Mouse (Mus musculus): ENCODE data around the gene Tmem95.

Gene Tmem95

GRCm38 (mm10) chr11:69910781-69911560 is 33.2 kb upstream of the Tmem95 start:
- in situ Hi-C loops (cut with MseI, MboI): no loop called here

DNA sequence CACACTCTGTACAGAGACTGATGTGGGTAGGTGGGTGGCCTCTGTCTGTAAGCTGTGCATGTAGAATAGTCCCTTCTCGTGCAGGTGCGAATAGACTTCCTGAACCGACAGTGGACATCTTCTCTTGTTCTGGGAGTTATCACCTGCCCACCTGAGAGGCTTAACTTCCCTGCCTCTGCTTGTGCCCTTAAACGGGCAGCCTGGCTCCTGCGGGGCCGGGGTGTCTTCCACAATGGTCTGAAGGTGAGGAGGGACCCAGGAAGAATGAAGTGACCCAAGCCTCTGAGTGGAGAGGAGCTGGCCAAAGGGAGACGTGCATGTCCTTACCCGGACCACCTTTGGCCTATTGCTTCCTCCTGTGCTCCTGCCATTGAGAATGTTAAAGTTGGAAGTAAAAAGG is 32.4 kb upstream of the Tmem95 start:
- in situ Hi-C loops (cut with MseI, MboI): no loop called here

GRCm38 (mm10) chr11:69909174-69909573 is 31.4 kb upstream of the Tmem95 start:
- in situ Hi-C loops (cut with MseI, MboI): no loop called here

DNA sequence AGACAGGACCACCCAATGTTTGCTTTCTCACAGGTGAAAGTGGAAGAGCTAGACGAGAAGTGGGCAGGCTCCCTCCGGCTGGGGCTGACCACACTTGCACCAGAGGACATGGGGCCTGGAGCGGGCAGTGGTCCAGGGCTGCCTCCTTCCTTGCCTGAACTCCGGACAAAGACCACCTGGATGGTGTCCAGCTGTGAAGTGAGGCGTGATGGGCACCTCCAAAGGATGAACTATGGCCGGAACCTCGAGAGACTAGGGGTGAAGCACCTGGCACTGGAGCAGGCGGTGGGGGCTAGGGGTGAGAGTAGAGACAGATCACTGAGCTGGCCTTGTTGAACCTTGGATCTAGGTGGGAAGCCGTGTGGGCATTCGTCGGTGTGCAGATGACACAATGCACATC is 30.8 kb upstream of the Tmem95 start:
- in situ Hi-C loops (cut with MseI, MboI): no loop called here

DNA sequence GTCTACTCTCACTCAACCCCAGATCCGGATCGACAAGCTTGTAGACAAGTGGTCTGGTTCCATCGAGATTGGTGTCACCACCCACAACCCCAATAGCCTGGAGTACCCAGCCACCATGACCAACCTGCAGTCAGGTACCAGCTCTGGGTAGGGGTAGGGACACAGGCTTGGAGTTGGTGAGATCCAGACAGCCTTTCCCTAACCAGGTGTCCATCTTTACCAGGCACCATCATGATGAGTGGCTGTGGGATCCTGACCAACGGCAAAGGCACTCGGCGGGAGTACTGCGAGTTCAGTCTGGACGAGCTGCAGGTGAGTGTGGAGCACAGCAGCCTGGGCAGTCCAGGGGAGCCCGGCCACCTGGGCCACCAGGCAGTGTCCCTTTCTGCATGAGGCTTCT is 26.5 kb upstream of the Tmem95 start:
- in situ Hi-C loops (cut with MseI, MboI): no loop called here

GRCm38 (mm10) chr11:69902972-69903371 is 25.2 kb upstream of the Tmem95 start:
- in situ Hi-C loops (cut with MseI, MboI): no loop called here

DNA sequence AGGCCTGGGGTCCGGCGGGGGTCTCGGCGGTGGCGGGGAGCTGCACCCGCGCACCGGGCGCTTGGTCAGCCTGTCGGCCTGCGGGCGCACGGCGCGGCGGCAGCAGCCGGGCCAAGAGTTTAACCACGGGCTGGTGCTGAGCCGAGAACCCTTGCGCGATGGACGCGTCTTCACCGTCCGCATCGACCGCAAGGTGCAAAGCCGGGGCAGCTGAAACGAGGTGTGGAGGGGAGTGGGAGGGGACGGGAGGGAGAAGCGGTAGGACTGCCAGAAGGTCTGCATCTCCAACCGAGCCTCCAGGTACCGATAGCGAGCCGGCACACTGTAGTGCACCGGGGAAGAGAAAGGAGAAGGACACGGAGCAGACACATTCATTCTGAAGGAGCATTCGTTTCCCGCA is 24.2 kb upstream of the Tmem95 start:
- in situ Hi-C loops (cut with MseI, MboI): no loop called here

DNA sequence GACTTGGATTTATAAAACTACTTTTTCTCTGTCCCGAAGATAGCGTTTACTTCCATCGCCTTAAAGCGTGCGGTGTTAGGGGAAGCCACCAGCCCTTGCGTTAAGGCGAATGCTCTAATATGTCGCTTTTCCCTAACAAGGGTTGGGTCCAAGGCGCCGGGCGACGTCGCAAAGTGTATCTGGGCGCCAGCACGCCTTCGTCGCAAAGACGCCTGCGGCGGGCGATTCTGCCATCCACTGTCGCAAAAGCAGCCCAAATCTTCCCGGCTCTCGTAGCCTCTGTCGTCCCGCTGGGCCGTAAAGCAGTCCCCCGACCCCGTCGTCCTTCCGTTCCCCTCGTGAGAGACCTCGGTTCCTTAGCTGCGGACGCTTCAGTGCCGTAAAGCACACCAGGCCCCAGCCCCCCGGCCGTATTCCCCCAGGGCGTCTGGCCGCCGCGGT is 23.6 kb upstream of the Tmem95 start:
- in situ Hi-C loops (cut with MseI, MboI): no loop called here

GRCm38 (mm10) chr11:69900471-69901405 is 22.9 kb upstream of the Tmem95 start, which contains the start of the genes 2810408A11Rik and Neurl4:
2810408A11Rik (minus strand) TSS chr11:69900987.
Neurl4 (plus strand) TSS chr11:69901072.
- in situ Hi-C loops (cut with MseI, MboI): no loop called here

DNA sequence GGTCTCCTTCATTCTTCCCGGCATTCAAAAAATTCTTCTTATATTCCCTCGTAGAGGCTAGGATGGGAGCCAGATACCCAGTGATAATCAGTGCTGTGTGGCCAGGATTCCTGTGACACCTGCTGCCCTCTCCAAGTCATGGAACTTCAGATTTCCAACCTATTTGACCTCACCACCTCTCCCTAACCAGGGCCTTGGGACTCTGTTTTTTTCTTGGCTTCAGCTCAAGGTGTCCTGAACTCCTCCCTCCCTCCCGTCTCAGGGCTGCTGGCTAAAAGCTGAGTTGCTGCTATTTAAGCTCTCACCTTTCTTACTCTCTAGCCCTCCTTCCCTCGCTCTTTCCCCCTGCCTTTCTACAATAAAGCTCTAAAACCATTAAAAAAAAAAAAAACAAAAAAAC is 22.1 kb upstream of the Tmem95 start:
- in situ Hi-C loops (cut with MseI, MboI): no loop called here

- in situ Hi-C loops (cut with MseI, MboI): no loop called here
Measured at GRCm38 (mm10) chr11:69895291-69895690, 17.5 kb upstream of the Tmem95 start, which contains the start of gene Acap1. Acap1 (minus strand) TSS chr11:69895539.

DNA sequence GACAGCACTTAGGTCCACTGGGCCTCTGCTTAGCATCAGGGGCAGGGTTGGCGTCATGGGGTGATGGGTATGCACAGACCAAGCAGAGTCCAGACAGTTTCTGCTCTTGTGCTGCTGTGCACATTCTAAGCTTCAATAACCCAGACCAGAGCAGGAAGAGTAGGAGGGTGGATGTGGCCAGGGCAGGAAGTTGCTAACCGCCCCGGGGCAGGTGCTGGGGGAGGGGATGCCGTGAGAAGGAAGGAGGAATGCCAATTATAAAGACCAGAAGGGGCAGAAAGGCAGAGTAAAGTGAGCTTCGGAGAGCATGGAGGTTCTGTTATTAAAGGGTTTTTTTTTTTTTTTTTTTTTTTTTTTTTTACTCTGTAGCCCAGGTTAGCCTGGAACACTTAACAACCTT is 16.9 kb upstream of the Tmem95 start:
- in situ Hi-C loops (cut with MseI, MboI): no loop called here

GRCm38 (mm10) chr11:69891482-69891881 is 13.7 kb upstream of the Tmem95 start:
- in situ Hi-C loops (cut with MseI, MboI): no loop called here

- in situ Hi-C loops (cut with MseI, MboI): no loop called here
Measured at GRCm38 (mm10) chr11:69886907-69887635, 9.3 kb upstream of the Tmem95 start.

DNA sequence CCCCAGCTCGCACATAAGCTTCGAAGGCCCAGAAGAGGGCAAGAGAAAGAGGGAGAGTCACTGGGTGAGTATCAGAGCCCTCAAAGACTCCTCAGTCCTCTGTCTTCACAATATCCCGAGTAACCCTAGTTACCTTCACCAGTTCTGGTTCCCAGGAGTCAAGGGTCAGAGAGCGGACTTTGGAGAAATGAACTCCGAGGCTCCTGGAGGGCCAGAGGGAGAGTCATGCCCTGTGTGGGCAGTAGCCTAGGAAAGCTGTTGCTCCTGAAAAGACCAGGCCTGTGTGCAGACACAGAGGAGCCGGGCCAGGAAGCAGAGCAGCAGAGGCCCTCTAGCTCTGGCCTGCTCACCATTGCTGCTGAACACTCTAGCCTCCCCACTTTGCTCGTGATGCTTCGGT is 6.8 kb upstream of the Tmem95 start:
- in situ Hi-C loops (cut with MseI, MboI): no loop called here

GRCm38 (mm10) chr11:69884240-69884639 is 6.4 kb upstream of the Tmem95 start:
- in situ Hi-C loops (cut with MseI, MboI): no loop called here

- in situ Hi-C loops (cut with MseI, MboI): no loop called here
Measured at GRCm38 (mm10) chr11:69883527-69884151, 5.8 kb upstream of the Tmem95 start.

DNA sequence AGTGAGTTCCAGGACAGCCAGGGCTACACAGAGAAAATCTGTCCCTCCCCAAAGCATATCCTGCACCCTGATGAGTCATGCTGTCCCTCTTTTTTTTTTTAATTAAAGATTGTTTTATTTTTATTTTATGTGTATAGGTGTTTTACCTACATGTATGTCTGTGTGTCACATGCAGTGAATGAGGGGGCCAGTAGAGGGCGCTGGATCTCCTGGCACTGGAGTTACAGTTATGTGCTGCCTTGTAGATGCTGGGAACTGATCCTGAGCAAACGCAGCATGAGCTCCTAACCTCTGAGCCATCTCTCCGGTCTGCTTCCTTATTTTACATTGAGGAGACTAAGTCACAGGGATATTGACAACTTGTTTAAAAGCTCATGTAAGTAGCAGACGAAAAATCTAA is 5.2 kb upstream of the Tmem95 start:
- in situ Hi-C loops (cut with MseI, MboI): no loop called here

DNA sequence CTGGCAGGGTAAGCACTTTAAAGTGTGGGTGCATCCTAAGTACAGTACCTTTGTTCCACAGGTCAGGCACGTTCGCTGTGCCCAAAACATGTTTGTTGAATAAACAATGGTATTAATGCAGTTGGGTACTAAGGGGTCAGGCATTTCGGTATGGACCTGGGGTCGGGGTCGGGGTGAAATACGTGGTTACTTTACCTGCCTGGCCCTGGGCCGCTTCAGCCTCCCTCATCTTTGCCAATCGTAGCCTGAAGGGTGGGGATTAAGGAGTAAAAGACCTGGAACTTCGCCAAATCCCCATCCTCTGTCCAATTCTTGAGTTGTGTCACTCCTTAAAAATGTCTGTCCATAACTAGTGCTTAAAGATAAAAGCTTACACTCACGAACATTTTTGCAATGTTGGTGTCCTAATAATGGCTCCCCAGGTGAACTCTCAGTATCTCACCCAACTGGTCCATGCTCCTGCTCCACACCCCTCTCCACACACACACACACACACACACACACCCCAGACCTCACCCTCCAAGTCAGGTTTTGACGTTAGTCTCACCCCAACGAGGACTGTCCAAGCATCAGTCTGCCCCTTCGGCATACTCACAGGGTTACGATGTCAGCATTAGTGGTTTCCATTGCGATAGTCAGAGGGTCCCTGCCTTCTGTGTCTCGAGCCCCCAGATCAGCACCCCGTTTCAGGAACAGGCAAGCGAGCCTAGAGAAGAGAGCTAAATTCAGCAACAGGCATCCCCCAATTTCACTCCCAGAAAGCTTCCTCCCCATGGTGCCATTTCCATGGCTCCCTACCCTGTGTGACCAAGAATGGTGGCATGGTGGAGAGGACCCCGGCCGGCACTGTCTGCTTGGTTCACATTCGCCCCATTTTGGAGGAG is 4.2 kb upstream of the Tmem95 start:
- in situ Hi-C loops (cut with MseI, MboI): no loop called here

DNA sequence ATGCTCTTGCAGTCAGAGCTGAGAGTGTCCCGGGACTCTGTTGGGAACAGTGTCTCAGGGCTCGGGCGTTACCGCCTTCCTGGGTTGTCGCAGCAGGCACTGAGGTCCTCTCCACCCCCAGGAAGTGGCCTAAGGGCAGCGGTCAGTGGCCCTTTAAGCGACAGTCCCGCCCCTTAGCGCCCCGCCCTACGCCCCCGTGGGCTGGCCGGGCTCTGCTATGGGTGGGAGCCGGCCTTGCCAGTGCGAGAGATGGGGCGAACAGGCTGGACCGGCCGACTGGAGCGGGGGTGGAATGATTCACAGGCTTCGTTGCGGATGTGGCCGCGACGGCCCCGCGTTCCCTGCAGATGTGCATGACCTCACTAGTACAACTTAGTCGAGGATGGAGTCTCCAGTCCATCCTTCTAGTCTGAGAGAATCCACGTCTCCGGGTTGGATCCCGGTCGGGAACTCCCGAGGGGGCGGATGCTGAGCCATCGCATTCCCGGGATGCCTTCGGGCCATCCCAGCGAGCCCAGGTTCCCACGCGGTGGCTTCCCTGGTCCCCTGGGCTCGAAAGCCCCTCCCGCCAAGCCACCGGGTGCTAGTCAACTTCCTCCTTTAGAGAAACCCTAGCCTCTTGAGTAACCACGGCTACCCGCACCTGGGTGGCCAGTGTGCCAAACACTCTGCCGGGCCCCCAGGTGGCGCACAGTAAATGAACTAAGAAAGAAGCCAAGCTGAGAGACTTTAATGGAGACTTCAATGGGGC is 3.2 kb upstream of the Tmem95 start, which contains the start of gene Kctd11:
Gene Kctd11 (minus strand): TSS at position 554 of the 751 bp plus-strand sequence.
- in situ Hi-C loops (cut with MseI, MboI): no loop called here

Measured in mouse trophoblast stem cell (cell line).